Mouse (Mus musculus) spleen, postnatal 14 days (tissue): Measurements from ENCODE around the gene Dnajc11.

Source experiments
- DNase-seq, 2 experiments: peaks; one replicate each; pipeline ENCODE4 v3.0.0; 2021 to 2022; ENCODE audit warnings: low spot score in 2 of 2

Gene Dnajc11

GRCm38 (mm10) chr4:151985886-151986285, 52.4 kb downstream of the Dnajc11 start:
- DNase-seq = no peak

GRCm38 (mm10) chr4:151986650-151987049, 53.2 kb downstream of the Dnajc11 start:
- DNase-seq = no peak

GRCm38 (mm10) chr4:151988014-151988341, 54.5 kb downstream of the Dnajc11 start:
- DNase-seq = no peak

GRCm38 (mm10) chr4:151988342-151989109, 55.0 kb downstream of the Dnajc11 start, which contains the start of gene Thap3:
Gene Thap3, minus strand, starts transcription at chr4:151988997.
- DNase-seq = peak; percentile 57 to 73

GRCm38 (mm10) chr4:151989110-151989488, 55.6 kb downstream of the Dnajc11 start:
- DNase-seq = no peak

GRCm38 (mm10) chr4:151992091-151992490, 58.6 kb downstream of the Dnajc11 start:
- no peak for DNase-seq

GRCm38 (mm10) chr4:151993035-151993434, 59.5 kb downstream of the Dnajc11 start:
- no peak for DNase-seq

- no peak for DNase-seq
These were observed 61.0 kb downstream of the Dnajc11 start for GRCm38 (mm10) chr4:151994228-151995171.

GRCm38 (mm10) chr4:151995371-151996172, 62.1 kb downstream of the Dnajc11 start:
- DNase-seq = peak in 1 of 2 experiments; percentile 41

GRCm38 (mm10) chr4:151996173-151996950, 62.9 kb downstream of the Dnajc11 start, which contains the start of gene Phf13:
Gene Phf13, minus strand, starts transcription at chr4:151996258.
- DNase-seq = peak; percentile 97 to 99

GRCm38 (mm10) chr4:151996951-151997222, 63.4 kb downstream of the Dnajc11 start:
- no peak for DNase-seq

- no peak for DNase-seq
These were observed 64.2 kb downstream of the Dnajc11 start for GRCm38 (mm10) chr4:151997701-151998100.

GRCm38 (mm10) chr4:151999481-151999880, 66.0 kb downstream of the Dnajc11 start:
- DNase-seq = no peak

- no peak for DNase-seq
These were observed 67.4 kb downstream of the Dnajc11 start for GRCm38 (mm10) chr4:152000906-152001305.

GRCm38 (mm10) chr4:152001335-152001734, 67.8 kb downstream of the Dnajc11 start:
- DNase-seq = no peak

GRCm38 (mm10) chr4:152002063-152002462, 68.6 kb downstream of the Dnajc11 start:
- no peak for DNase-seq

- DNase-seq = no peak
These were observed 72.6 kb downstream of the Dnajc11 start for GRCm38 (mm10) chr4:152006137-152006536.

GRCm38 (mm10) chr4:152006812-152007211, 73.3 kb downstream of the Dnajc11 start:
- DNase-seq = no peak

GRCm38 (mm10) chr4:152007481-152008147, 74.1 kb downstream of the Dnajc11 start:
- DNase-seq = no peak

GRCm38 (mm10) chr4:152008148-152008500, 74.6 kb downstream of the Dnajc11 start:
- no peak for DNase-seq

GRCm38 (mm10) chr4:152008622-152009075, 75.2 kb downstream of the Dnajc11 start, which contains the start of gene Klhl21:
Gene Klhl21, plus strand, starts transcription at chr4:152008803.
- DNase-seq = peak; percentile 80 to 87
